Mouse (Mus musculus) stomach, embryonic 14.5 days (tissue): ENCODE data around the gene Gmds. TPM values are rescaled to one million over a fixed set of nuclear protein-coding genes. Genes with fewer than 3 reads are reported as not detected.

Experiments used
- ATAC-seq: fragments of 200-750 bp; cut with Nextera tagmentation; 2 replicates; pipeline ENCODE4 v1.8.0; 2017; ENCODE audit warnings: low read depth, moderate TSS enrichment; ENCODE audit not compliant: insufficient number of reproducible peaks, insufficient read depth, low FRiP score
- H3K27ac ChIP-seq: fragments of 300-500 bp; sonication (generic); 2 replicates; pipeline ENCODE4 v1.5.1; 2014; ENCODE audit warnings: mild to moderate bottlenecking, low read length, moderate library complexity, mixed read lengths
- H3K27me3 ChIP-seq: fragments of 300-500 bp; sonication (generic); 2 replicates; pipeline ENCODE4 v1.6.1; 2014; ENCODE audit warnings: low read length, control low read depth, mixed read lengths; ENCODE audit not compliant: control insufficient read depth, insufficient read depth
- H3K36me3 ChIP-seq: fragments of 300-500 bp; sonication (generic); 2 replicates; pipeline ENCODE4 v1.6.1; 2014; ENCODE audit warnings: mild to moderate bottlenecking, control low read depth, low read length, moderate library complexity, mixed read lengths; ENCODE audit not compliant: control insufficient read depth, insufficient read depth
- H3K4me1 ChIP-seq: fragments of 300-500 bp; sonication (generic); 2 replicates; pipeline ENCODE4 v1.6.1; 2014; ENCODE audit warnings: low read length, control low read depth, mixed read lengths; ENCODE audit not compliant: control insufficient read depth, insufficient read depth
- H3K4me2 ChIP-seq: fragments of 300-500 bp; sonication (generic); replicated peaks from 2 replicates; pipeline ENCODE4 v1.6.1; 2014; ENCODE audit warnings: low read depth, low read length, control low read depth
- H3K4me3 ChIP-seq: fragments of 300-500 bp; sonication (generic); 2 replicates; pipeline ENCODE4 v1.5.1; 2014; ENCODE audit warnings: low read depth, low read length, control low read depth
- H3K9ac ChIP-seq: fragments of 300-500 bp; sonication (generic); replicated peaks from 2 replicates; pipeline ENCODE4 v1.6.1; 2014; ENCODE audit warnings: low read depth, mild to moderate bottlenecking, control low read depth, low read length, moderate library complexity, mixed read lengths
- H3K9me3 ChIP-seq: fragments of 300-500 bp; sonication (generic); 2 replicates; pipeline ENCODE4 v1.6.1; 2016; ENCODE audit warnings: low read depth, low read length, control low read depth; ENCODE audit not compliant: control insufficient read depth
- WGBS: fragments of 180-500 bp; shearing (Covaris S2); extraction: QIAGEN DNeasy Blood & Tissue Kit; methylation state at CpG from one replicate; pipeline ENCODE4 v1.1.7; 2014; 5-methylcytosine and 5-hydroxymethylcytosine counted together
- polyA plus RNA-seq: library from polyadenylated mRNA; unstranded; fragments of >200 nt; fragmentation: Nextera tagmentation; extraction: Ambion mirVana; gene quantifications from 2 replicates; pipeline ENCODE4 v1.2.1, GENCODE M21; 2014

The Gmds gene
- polyA plus RNA-seq, 1 experiment from 2014 or later: 47.8 TPM

GRCm38 (mm10) chr13:32165581-32165980 lies 173.0 kb downstream of the Gmds start:
- Histone ChIP-seq H3K4me2 (no peak overlapping the region), H3K27me3 (no peaks in the 10 kb centered on the region), H3K9me3 (no peaks in the 10 kb centered on the region), H3K27ac (no peak overlapping the region), H3K4me1 (no peaks in the 10 kb centered on the region), H3K36me3 (no peaks in the 10 kb centered on the region), H3K9ac (no peak overlapping the region), H3K4me3 (no peak overlapping the region)
- no peak for ATAC-seq
- WGBS: 64% methylated on average over 2 of the region's 2 CpGs

GRCm38 (mm10) chr13:32161567-32161966 lies 177.0 kb downstream of the Gmds start:
- no peaks in the 10 kb centered on the region for H3K27me3 ChIP-seq
- ATAC-seq: no peak
- no peak overlapping the region for H3K4me2 ChIP-seq
- H3K9me3 ChIP-seq: no peaks in the 10 kb centered on the region
- H3K9ac ChIP-seq: no peak overlapping the region
- no peaks in the 10 kb centered on the region for H3K36me3 ChIP-seq
- no peak overlapping the region for H3K27ac ChIP-seq
- no peak overlapping the region for H3K4me3 ChIP-seq
- WGBS: 37% methylated on average over 2 of the region's 2 CpGs
- H3K4me1 ChIP-seq: no peaks in the 10 kb centered on the region

GRCm38 (mm10) chr13:32158240-32158639 lies 180.3 kb downstream of the Gmds start:
- WGBS: 73% methylated on average over 2 of the region's 2 CpGs
- no peaks in the 10 kb centered on the region for H3K9me3 ChIP-seq
- no peaks in the 10 kb centered on the region for H3K36me3 ChIP-seq
- H3K4me3 ChIP-seq: no peak overlapping the region
- H3K4me1 ChIP-seq: no peaks in the 10 kb centered on the region
- no peak overlapping the region for H3K9ac ChIP-seq
- H3K4me2 ChIP-seq: no peak overlapping the region
- H3K27ac ChIP-seq: no peak overlapping the region
- H3K27me3 ChIP-seq: no peaks in the 10 kb centered on the region
- ATAC-seq: no peak

GRCm38 (mm10) chr13:32145916-32146315 lies 192.6 kb downstream of the Gmds start:
- H3K27ac ChIP-seq: no peak overlapping the region
- no peaks in the 10 kb centered on the region for H3K4me1 ChIP-seq
- no peaks in the 10 kb centered on the region for H3K9me3 ChIP-seq
- 43% methylated on average over 1 of the region's 1 CpGs for WGBS
- ATAC-seq: no peak
- H3K36me3 ChIP-seq: no peaks in the 10 kb centered on the region
- no peak overlapping the region for H3K9ac ChIP-seq
- H3K27me3 ChIP-seq: no peaks in the 10 kb centered on the region
- no peak overlapping the region for H3K4me3 ChIP-seq
- no peak overlapping the region for H3K4me2 ChIP-seq

GRCm38 (mm10) chr13:32145179-32145578 lies 193.4 kb downstream of the Gmds start:
- no peaks in the 10 kb centered on the region for H3K4me1 ChIP-seq
- no peaks in the 10 kb centered on the region for H3K9me3 ChIP-seq
- H3K27me3 ChIP-seq: no peaks in the 10 kb centered on the region
- no peak overlapping the region for H3K27ac ChIP-seq
- H3K9ac ChIP-seq: no peak overlapping the region
- 69% methylated on average over 2 of the region's 2 CpGs for WGBS
- no peak for ATAC-seq
- no peak overlapping the region for H3K4me3 ChIP-seq
- H3K4me2 ChIP-seq: no peak overlapping the region
- no peaks in the 10 kb centered on the region for H3K36me3 ChIP-seq

- Histone ChIP-seq H3K36me3 (no peaks in the 10 kb centered on the region), H3K9ac (no peak overlapping the region), H3K9me3 (no peaks in the 10 kb centered on the region), H3K27me3 (no peaks in the 10 kb centered on the region), H3K4me3 (no peak overlapping the region), H3K4me1 (no peaks in the 10 kb centered on the region), H3K4me2 (no peak overlapping the region), H3K27ac (no peak overlapping the region)
- 44% methylated on average over 3 of the region's 3 CpGs for WGBS
- ATAC-seq: no peak
Measured at GRCm38 (mm10) chr13:32143651-32144050, 194.9 kb downstream of the Gmds start.

- WGBS: 70% methylated on average over 4 of the region's 4 CpGs
- Histone ChIP-seq H3K27ac (no peak overlapping the region), H3K4me1 (no peaks in the 10 kb centered on the region; the same call in 1 of the 2 replicates), H3K9ac (no peak overlapping the region), H3K36me3 (no peaks in the 10 kb centered on the region), H3K4me2 (no peak overlapping the region), H3K27me3 (no peaks in the 10 kb centered on the region), H3K4me3 (no peak overlapping the region), H3K9me3 (no peaks in the 10 kb centered on the region)
- no peak for ATAC-seq
Measured at GRCm38 (mm10) chr13:32134663-32135273, 203.8 kb downstream of the Gmds start.

- WGBS: 84% methylated on average over 1 of the region's 1 CpGs
- Histone ChIP-seq H3K9ac (no peak overlapping the region), H3K27me3 (no peaks in the 10 kb centered on the region), H3K36me3 (no peaks in the 10 kb centered on the region), H3K4me3 (no peak overlapping the region), H3K9me3 (no peaks in the 10 kb centered on the region), H3K27ac (no peak overlapping the region), H3K4me2 (no peak overlapping the region), H3K4me1 (no peaks in the 10 kb centered on the region; the same call in 1 of the 2 replicates)
- no peak for ATAC-seq
Measured at GRCm38 (mm10) chr13:32129970-32130369, 208.6 kb downstream of the Gmds start.

GRCm38 (mm10) chr13:32118386-32118785 lies 220.2 kb downstream of the Gmds start:
- no peak overlapping the region for H3K4me3 ChIP-seq
- ATAC-seq: no peak
- 78% methylated on average over 1 of the region's 1 CpGs for WGBS
- H3K9ac ChIP-seq: no peak overlapping the region
- no peak overlapping the region for H3K27ac ChIP-seq
- no peak overlapping the region for H3K4me2 ChIP-seq
- H3K27me3 ChIP-seq: no peaks in the 10 kb centered on the region
- H3K9me3 ChIP-seq: no peaks in the 10 kb centered on the region
- H3K4me1 ChIP-seq: no peaks in the 10 kb centered on the region
- no peaks in the 10 kb centered on the region for H3K36me3 ChIP-seq
